Mouse (Mus musculus) lung, embryonic 15.5 days (tissue): ENCODE data around the gene Tfdp1. TPM values are rescaled to one million over a fixed set of nuclear protein-coding genes. Genes with fewer than 3 reads are reported as not detected.

Experiments used
- ATAC-seq: fragments of 200-750 bp; cut with Nextera tagmentation; 2 replicates; pipeline ENCODE4 v1.8.0; 2017; ENCODE audit warnings: moderate number of reproducible peaks, borderline replicate concordance; ENCODE audit not compliant: low FRiP score, low TSS enrichment; ENCODE audit errors: extremely low read depth
- H3K27ac ChIP-seq: fragments of 300-500 bp; sonication (generic); 2 replicates; pipeline ENCODE4 v1.5.1; 2015; ENCODE audit warnings: moderate library complexity, mild to moderate bottlenecking, inconsistent platforms
- H3K27me3 ChIP-seq: fragments of 300-500 bp; sonication (generic); 2 replicates; pipeline ENCODE4 v1.6.1; 2015; ENCODE audit warnings: inconsistent platforms
- H3K36me3 ChIP-seq: fragments of 300-500 bp; sonication (generic); 2 replicates; pipeline ENCODE4 v1.6.1; 2015; ENCODE audit warnings: inconsistent platforms
- H3K4me1 ChIP-seq: fragments of 300-500 bp; sonication (generic); 2 replicates; pipeline ENCODE4 v1.6.1; 2015; ENCODE audit warnings: inconsistent platforms
- H3K4me2 ChIP-seq: fragments of 300-500 bp; sonication (generic); 2 replicates; pipeline ENCODE4 v1.6.1; 2015; ENCODE audit warnings: inconsistent platforms, mild to moderate bottlenecking, moderate library complexity
- H3K4me3 ChIP-seq: fragments of 300-500 bp; sonication (generic); 2 replicates; pipeline ENCODE4 v1.5.1; 2015; ENCODE audit warnings: mild to moderate bottlenecking, inconsistent platforms
- H3K9ac ChIP-seq: fragments of 300-500 bp; sonication (generic); 2 replicates; pipeline ENCODE4 v1.6.1; 2015; ENCODE audit warnings: inconsistent platforms
- H3K9me3 ChIP-seq: fragments of 300-500 bp; sonication (generic); 2 replicates; pipeline ENCODE4 v1.6.1; 2016; ENCODE audit warnings: inconsistent platforms
- WGBS: fragments of 180-500 bp; shearing (Covaris S2); methylation state at CpG from one replicate; pipeline ENCODE4 v1.1.7; 2015; 5-methylcytosine and 5-hydroxymethylcytosine counted together
- polyA plus RNA-seq: library from polyadenylated mRNA; unstranded; fragments of >200 nt; fragmentation: Nextera tagmentation; extraction: Ambion mirVana; gene quantifications from 2 replicates; pipeline ENCODE4 v1.2.1, GENCODE M21; 2015

The Tfdp1 gene
- polyA plus RNA-seq, 1 experiment from 2014 or later = 187 TPM

DNA sequence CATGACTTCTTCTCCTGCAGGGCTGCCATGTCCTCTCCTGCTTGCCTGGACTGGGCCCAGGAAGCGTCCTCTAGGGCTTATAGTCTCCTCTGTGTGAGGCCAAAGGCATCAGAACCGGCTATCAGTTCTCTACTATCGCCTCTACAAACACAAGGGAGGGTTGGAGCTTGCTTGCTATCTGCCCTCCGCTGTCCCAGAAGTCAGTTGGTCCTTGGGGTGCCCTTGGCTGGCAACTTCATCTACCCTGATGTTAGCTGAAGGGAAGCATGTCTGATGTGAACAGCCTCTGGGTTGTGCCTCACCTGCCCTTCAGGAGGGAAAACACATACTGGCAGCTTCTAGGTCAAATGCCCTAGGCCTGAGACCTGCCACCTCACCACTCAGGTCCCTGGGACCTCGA lies 58.2 kb downstream of the Tfdp1 start, which contains the start of gene Atp4b:
Gene Atp4b (minus strand): TSS at position 101 of the 400 bp plus-strand sequence.
- WGBS = 72% methylated on average over 5 of the region's 5 CpGs
- H3K4me3 ChIP-seq = no peak within 1 kb of the TSS
- H3K4me1 ChIP-seq = no peaks in the 10 kb centered on the region

DNA sequence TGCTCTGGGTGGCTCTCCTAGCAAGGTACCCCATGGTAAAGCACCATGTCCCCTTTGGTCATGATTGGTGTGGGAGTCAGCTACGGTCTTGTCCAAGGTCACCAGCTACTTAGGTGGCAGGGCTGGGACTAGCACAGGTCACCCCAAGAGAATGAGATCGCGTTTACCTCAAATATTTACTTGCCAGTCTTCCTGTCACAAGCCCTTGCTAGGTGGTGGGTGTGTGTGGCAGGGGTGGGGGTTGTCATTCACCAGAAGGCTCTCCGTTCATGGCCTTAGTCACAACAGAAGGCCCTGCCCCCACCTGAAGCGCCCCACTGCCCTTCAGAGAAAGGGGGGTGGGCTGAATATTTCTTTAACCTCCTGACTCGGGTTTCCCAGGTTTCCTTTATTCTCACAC lies 65.0 kb downstream of the Tfdp1 start:
- no peak for ATAC-seq
- H3K4me3 ChIP-seq = no peak overlapping the region
- no peaks in the 10 kb centered on the region for H3K9me3 ChIP-seq
- H3K4me2 ChIP-seq = no peak overlapping the region
- no peak overlapping the region for H3K9ac ChIP-seq
- no peaks in the 10 kb centered on the region for H3K27me3 ChIP-seq
- no peaks in the 10 kb centered on the region for H3K36me3 ChIP-seq
- H3K4me1 ChIP-seq = no peaks in the 10 kb centered on the region
- no peak overlapping the region for H3K27ac ChIP-seq
- 38% methylated on average over 6 of the region's 6 CpGs for WGBS

More for the DNA sequence above, 58.2 kb downstream of the Tfdp1 start, which contains the start of gene Atp4b:
- H3K4me2 ChIP-seq = no peak within 1 kb of the TSS
- ATAC-seq = no peak
- no peaks in the 10 kb centered on the region for H3K36me3 ChIP-seq
- H3K9ac ChIP-seq = no peak within 1 kb of the TSS
- H3K27ac ChIP-seq = no peak within 1 kb of the TSS
- no peaks in the 10 kb centered on the region for H3K27me3 ChIP-seq
- no peaks in the 10 kb centered on the region for H3K9me3 ChIP-seq

DNA sequence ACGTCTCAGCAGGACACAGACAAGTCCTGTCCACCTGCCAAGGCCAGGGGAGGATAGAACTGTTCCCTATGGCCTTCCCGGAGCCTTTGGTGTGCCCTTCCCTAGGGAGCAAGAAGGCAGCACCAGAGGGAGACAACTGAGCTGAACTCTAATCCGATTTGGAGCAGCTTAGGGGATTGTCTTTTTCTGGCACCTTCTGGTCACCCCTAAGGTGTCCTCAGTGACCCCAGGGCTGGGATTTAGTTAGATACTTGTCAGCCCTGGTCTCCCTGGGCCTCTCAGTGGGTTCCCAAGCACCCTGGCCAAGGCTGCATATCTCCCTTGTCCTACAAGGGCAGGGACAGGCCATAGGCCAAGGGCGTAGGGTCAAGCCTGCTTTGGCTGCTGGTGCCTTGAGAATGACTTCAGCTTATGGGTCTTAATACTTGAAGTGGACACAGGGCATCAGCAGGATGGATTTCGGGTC lies 66.1 kb downstream of the Tfdp1 start, which contains the start of gene Grk1:
Gene Grk1 (plus strand): TSS at position 416 of the 466 bp plus-strand sequence.
- WGBS = 76% methylated on average over 5 of the region's 5 CpGs
- Histone ChIP-seq H3K4me2 (no peak within 1 kb of the TSS), H3K4me1 (no peaks in the 10 kb centered on the region), H3K27me3 (no peaks in the 10 kb centered on the region), H3K9me3 (no peaks in the 10 kb centered on the region), H3K9ac (no peak within 1 kb of the TSS), H3K36me3 (no peaks in the 10 kb centered on the region), H3K27ac (no peak within 1 kb of the TSS), H3K4me3 (no peak within 1 kb of the TSS)
- ATAC-seq = no peak

DNA sequence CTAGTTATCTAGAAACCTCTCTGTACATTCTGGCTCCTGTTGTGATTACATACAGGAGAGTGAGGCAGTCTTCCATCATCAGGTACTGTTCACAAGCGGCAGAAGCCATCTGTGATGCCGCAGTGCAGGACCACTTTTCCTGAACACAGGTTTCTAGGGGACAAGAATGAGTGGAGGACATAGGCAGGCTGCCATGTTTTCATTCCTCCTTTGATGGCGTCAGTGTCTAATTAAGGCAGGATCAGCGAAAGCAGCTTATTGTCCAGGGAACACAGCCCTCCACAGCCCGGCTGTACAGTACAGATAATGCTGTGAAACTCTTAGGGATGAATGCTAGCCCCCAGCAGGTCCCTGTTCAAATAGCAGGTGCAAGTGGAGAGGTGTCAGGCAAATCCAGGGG lies 67.5 kb downstream of the Tfdp1 start:
- Histone ChIP-seq H3K4me2 (no peak overlapping the region), H3K36me3 (no peaks in the 10 kb centered on the region), H3K9ac (no peak overlapping the region), H3K27me3 (no peaks in the 10 kb centered on the region), H3K4me1 (no peaks in the 10 kb centered on the region), H3K4me3 (no peak overlapping the region), H3K27ac (no peak overlapping the region), H3K9me3 (no peaks in the 10 kb centered on the region)
- ATAC-seq = no peak
- 83% methylated on average over 5 of the region's 5 CpGs for WGBS

DNA sequence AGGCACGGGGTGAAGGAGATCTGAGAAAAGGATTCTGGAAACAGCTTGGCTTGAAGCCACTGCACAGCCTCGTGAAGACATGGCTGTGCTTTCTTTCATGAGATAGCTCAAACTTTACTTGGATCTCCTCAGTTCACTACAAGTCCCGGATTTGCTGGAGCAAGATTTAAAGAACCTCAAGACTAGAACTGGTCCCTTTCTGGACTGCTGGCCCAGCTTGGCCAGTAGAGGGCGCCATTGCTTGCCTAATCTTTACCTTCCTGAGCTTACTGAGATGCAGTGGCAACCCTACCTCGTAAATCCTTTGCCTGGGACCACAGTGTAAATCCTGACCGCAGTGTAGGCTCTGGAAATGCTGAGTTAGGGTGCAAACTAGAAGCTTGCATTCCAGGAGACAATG lies 73.0 kb downstream of the Tfdp1 start:
- 33% methylated on average over 6 of the region's 6 CpGs for WGBS
- H3K36me3 ChIP-seq = no peaks in the 10 kb centered on the region
- H3K9me3 ChIP-seq = no peaks in the 10 kb centered on the region
- no peak for ATAC-seq
- H3K27me3 ChIP-seq = no peaks in the 10 kb centered on the region
- H3K4me2 ChIP-seq = no peak overlapping the region
- H3K9ac ChIP-seq = no peak overlapping the region
- H3K4me1 ChIP-seq = no peaks in the 10 kb centered on the region
- no peak overlapping the region for H3K27ac ChIP-seq
- H3K4me3 ChIP-seq = no peak overlapping the region

DNA sequence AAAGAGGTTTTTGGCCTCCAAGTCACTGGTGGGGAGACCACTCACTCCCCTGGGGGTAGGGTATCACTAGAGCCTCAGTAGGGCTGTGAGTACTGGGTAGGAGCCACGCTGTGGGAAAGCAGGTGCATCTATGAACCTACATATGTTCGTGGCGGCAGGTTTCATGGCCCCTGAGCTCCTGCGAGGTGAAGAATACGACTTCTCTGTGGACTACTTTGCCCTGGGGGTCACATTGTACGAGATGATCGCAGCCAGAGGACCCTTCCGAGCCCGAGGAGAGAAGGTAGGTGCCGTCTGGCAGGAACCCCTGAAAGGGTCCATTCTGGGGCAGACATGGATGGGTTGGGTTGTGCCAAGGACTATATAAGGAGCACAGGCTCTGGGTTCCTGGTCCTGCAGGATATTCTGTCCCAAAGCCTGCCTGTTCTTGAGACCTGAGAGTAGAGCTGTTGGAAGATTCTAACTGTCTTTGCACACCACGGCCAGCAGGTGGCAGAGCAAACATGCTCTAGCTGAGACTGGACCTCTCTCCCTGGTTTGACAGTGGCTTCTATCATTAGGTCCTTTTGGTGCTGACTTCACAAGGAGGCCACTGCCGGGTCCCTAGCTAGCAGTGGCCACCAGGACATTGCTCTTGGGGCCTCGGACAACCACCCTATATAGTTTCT lies 74.5 kb downstream of the Tfdp1 start:
- H3K9me3 ChIP-seq = no peaks in the 10 kb centered on the region
- no peaks in the 10 kb centered on the region for H3K4me1 ChIP-seq
- ATAC-seq = no peak
- WGBS = 58% methylated on average over 13 of the region's 13 CpGs
- no peaks in the 10 kb centered on the region for H3K36me3 ChIP-seq
- H3K9ac ChIP-seq = no peak overlapping the region
- H3K4me3 ChIP-seq = no peak overlapping the region
- no peak overlapping the region for H3K4me2 ChIP-seq
- no peak overlapping the region for H3K27ac ChIP-seq
- H3K27me3 ChIP-seq = no peaks in the 10 kb centered on the region

DNA sequence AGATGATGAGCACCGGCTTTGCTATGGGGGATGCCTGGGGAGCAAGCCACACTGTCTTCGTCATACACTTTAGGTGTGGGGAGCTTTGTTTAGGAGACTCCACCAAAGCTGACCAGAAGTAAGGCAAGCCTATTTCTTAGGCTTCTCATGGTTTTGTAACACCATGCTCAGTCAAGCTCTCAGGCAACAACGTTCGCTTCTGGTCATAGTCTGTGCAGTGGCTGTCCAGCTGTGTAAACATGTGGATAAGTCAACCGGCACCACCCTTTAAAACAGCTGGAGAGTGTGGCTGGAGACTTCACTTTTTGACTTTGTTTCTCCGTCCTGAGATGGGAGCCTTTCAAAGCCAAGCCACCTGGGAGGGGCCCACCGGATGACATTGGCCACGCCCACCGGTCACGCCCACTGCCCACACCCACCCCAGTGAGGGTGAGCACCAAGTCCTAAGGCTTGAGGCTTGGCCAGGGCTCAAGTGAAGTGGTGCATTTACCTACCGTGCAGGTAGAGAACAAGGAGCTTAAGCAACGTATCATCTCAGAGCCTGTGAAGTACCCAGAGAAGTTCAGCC lies 75.4 kb downstream of the Tfdp1 start:
- no peak overlapping the region for H3K27ac ChIP-seq
- no peak overlapping the region for H3K9ac ChIP-seq
- ATAC-seq = no peak

DNA sequence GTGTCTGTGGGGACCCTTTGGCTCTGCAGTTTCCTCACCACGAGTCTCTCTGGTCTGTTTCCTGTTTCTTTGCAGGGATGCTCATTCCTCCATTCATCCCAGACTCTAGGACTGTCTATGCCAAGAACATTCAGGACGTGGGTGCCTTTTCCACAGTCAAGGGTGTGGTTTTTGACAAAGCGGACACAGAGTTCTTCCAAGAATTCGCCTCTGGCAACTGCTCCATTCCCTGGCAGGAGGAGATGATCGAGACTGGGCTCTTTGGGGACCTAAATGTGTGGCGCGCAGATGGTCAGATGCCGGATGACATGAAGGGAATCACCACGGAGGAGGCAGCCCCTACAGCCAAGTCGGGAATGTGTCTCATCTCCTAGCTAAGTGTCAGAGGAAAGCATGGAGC lies 77.3 kb downstream of the Tfdp1 start:
- H3K4me2 ChIP-seq = no peak overlapping the region
- 62% methylated on average over 10 of the region's 10 CpGs for WGBS
- no peak for ATAC-seq

More for the DNA sequence above, 75.4 kb downstream of the Tfdp1 start:
- Histone ChIP-seq H3K27me3 (no peaks in the 10 kb centered on the region), H3K4me3 (no peak overlapping the region), H3K9me3 (no peaks in the 10 kb centered on the region), H3K4me1 (no peaks in the 10 kb centered on the region), H3K4me2 (no peak overlapping the region), H3K36me3 (no peaks in the 10 kb centered on the region)
- 38% methylated on average over 12 of the region's 12 CpGs for WGBS

DNA sequence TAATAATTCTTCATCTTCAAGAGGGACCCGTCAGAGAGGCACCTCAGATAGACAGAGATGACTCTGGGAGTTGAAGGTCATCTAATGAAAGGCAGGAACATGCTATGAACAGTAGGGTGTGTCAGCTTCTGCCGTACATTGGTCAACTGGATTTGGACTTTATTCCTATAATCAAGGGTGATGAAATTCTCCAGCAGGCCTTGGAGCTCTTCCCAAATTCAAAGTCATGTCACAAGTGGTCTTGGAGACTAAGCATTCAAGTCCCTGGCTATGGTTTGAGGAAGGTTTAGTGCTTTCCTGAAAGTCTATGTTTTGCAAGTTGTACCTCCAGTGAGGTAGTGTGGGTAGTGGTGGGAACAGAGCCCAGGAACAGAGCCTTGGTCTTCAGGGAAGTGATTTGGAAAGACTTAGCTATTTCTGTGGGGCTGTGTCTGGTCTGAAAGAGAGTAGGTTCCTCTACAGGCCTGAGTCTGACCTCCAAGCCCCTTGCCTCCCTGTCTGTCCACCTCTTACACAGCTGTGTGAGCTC lies 80.6 kb downstream of the Tfdp1 start:
- ATAC-seq = no peak
- Histone ChIP-seq H3K9me3 (no peaks in the 10 kb centered on the region), H3K27ac (no peak overlapping the region), H3K36me3 (no peaks in the 10 kb centered on the region), H3K4me3 (no peak overlapping the region), H3K9ac (no peak overlapping the region), H3K4me2 (no peak overlapping the region), H3K27me3 (no peaks in the 10 kb centered on the region), H3K4me1 (no peaks in the 10 kb centered on the region)
- 68% methylated on average over 2 of the region's 2 CpGs for WGBS

More for the DNA sequence above, 77.3 kb downstream of the Tfdp1 start:
- Histone ChIP-seq H3K9ac (no peak overlapping the region), H3K4me3 (no peak overlapping the region), H3K9me3 (no peaks in the 10 kb centered on the region), H3K27me3 (no peaks in the 10 kb centered on the region), H3K36me3 (no peaks in the 10 kb centered on the region), H3K27ac (no peak overlapping the region), H3K4me1 (no peaks in the 10 kb centered on the region)

DNA sequence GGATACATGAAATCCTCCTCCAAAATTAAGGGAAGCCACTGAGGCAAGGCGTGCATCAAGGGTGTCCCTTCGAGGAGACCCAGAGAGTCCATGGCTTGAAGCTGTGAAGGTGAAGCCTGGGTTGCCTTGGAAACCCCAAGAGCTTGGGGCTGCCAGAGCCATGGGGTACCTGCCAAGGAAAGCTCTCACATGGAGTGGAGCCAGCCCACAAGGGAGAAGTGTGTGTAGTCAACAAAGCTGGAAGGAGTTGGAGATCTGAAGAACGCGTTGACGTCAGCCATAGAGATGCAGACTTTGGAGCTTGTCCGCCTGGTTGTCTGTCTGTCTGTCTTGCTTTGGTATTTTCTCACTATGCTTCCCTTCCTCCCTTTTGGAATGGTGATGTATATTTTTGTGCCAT lies 82.4 kb downstream of the Tfdp1 start:
- H3K4me2 ChIP-seq = no peak overlapping the region
- no peak for ATAC-seq
- no peaks in the 10 kb centered on the region for H3K36me3 ChIP-seq
- no peaks in the 10 kb centered on the region for H3K27me3 ChIP-seq
- H3K4me3 ChIP-seq = no peak overlapping the region
- H3K27ac ChIP-seq = no peak overlapping the region
- H3K9ac ChIP-seq = no peak overlapping the region
- H3K9me3 ChIP-seq = no peaks in the 10 kb centered on the region
- 89% methylated on average over 6 of the region's 6 CpGs for WGBS
- H3K4me1 ChIP-seq = no peaks in the 10 kb centered on the region

DNA sequence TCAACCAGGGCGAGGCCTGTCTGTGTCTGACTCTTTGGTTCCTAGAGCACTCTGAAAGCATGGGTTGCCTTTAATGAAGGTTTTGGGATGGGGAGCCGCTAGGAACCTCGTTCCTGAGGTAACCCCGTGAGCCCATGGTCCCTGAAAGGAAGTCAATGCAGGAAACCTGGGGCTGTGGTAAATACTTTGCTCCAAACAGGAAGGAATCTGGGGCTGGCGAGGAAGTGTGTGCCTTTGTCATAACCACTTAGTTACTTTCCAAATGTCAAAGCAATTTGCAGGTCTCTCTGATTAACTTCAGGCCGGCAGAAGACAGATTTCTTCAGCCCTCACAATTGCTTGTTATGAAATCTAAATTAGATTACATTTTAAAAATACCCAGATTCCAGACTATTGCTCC lies 88.8 kb downstream of the Tfdp1 start:
- Histone ChIP-seq H3K27ac (0 out of 2 replicates have a peak overlapping the region, but pooled peaks have one; percentile 8), H3K9ac (no peak overlapping the region), H3K4me2 (no peak overlapping the region), H3K4me3 (no peak overlapping the region), H3K36me3 (no peaks in the 10 kb centered on the region), H3K9me3 (no peaks in the 10 kb centered on the region), H3K27me3 (no peaks in the 10 kb centered on the region), H3K4me1 (no peaks in the 10 kb centered on the region; the same call in 1 of the 2 replicates)
- WGBS = 56% methylated on average over 6 of the region's 6 CpGs
- no peak for ATAC-seq
